In genomic region chr12:111425789-111426460, GRCm38 (mm10) we compare ENCODE assay signal across 8 mouse cellular contexts. TPM values are rescaled to one million over a fixed set of nuclear protein-coding genes. Genes with fewer than 3 reads are reported as not detected.
A peak's percentile ranks its signal among the peaks of the same experiment; 100 is the strongest.
DNase-seq lines count a peak whose midpoint lies in the region; ATAC-seq lines count a peak whose summit lies in the region.

No protein-coding gene starts in this region.

- 16% methylated on average over 29 of the region's 29 CpGs for whole genome bisulfite sequencing in embryonic facial prominence, embryonic 13.5 days
- 18% methylated on average over 29 of the region's 29 CpGs for WGBS in heart, embryonic 10.5 days
- WGBS in kidney, embryonic 16.5 days = 20% methylated on average over 29 of the region's 29 CpGs

- no peaks in the 10 kb centered on the region for H3K36me3 ChIP-seq in embryonic facial prominence, embryonic 13.5 days
- H3K36me3 ChIP-seq in heart, embryonic 10.5 days = no peaks in the 10 kb centered on the region
- H3K36me3 ChIP-seq in kidney, embryonic 16.5 days (ENCODE audit: insufficient read depth, low read length) = no peaks in the 10 kb centered on the region

- peak overlapping the region; percentile 16 for H3K4me2 ChIP-seq in embryonic facial prominence, embryonic 13.5 days
- peak overlapping the region; percentile 18; the same call in 1 of the 2 replicates for H3K4me2 ChIP-seq in kidney, embryonic 16.5 days (replicated peaks; ENCODE audit: low read depth, low read length)

- DNase-seq in 3134 (ENCODE audit: extremely low read depth, insufficient read length, low spot score) = peak; percentile 81
- peak; percentile 94 for DNase-seq in adrenal gland, postnatal 36 days
- peak; percentile 93 for DNase-seq in heart, embryonic 10.5 days (ENCODE audit: low spot score)
- DNase-seq in liver = peak; percentile 93
- DNase-seq in spleen, postnatal 36 days (ENCODE audit: low spot score in 2 of 2) = peak; percentile 69 to 78

- no peak; the same call in 1 of the 2 replicates for ATAC-seq in embryonic facial prominence, embryonic 13.5 days (ENCODE audit: insufficient number of reproducible peaks, insufficient read depth, low FRiP score, low TSS enrichment, low read depth)
- peak; percentile 28 for ATAC-seq in kidney, embryonic 16.5 days (ENCODE audit: low FRiP score, low TSS enrichment)
- peak; percentile 64 for ATAC-seq in monocyte, adult 5-6 weeks (replicated peaks; ENCODE audit: insufficient number of reproducible peaks, low FRiP score, low TSS enrichment, poor library complexity, severe bottlenecking)

- no peak overlapping the region for H3K9ac ChIP-seq in embryonic facial prominence, embryonic 13.5 days
- no peak overlapping the region for H3K9ac ChIP-seq in kidney, embryonic 16.5 days (replicated peaks; ENCODE audit: low read length)

- no peak overlapping the region for H3K4me3 ChIP-seq in embryonic facial prominence, embryonic 13.5 days
- peak overlapping the region; percentile 24; the same call in 1 of the 2 replicates for H3K4me3 ChIP-seq in heart, embryonic 10.5 days
- H3K4me3 ChIP-seq in kidney, embryonic 16.5 days (ENCODE audit: low read length) = no peak overlapping the region

- no peak overlapping the region for H3K27ac ChIP-seq in embryonic facial prominence, embryonic 13.5 days
- H3K27ac ChIP-seq in heart, embryonic 10.5 days = no peak overlapping the region
- H3K27ac ChIP-seq in kidney, embryonic 16.5 days (ENCODE audit: low read length) = no peak overlapping the region

- H3K27me3 ChIP-seq in embryonic facial prominence, embryonic 13.5 days = peaks cover 94% of the 10 kb centered on the region
- peaks cover 97% of the 10 kb centered on the region for H3K27me3 ChIP-seq in heart, embryonic 10.5 days (ENCODE audit: insufficient read depth, poor library complexity, severe bottlenecking)
- H3K27me3 ChIP-seq in kidney, embryonic 16.5 days (ENCODE audit: insufficient read depth, low read length) = peaks cover 49% of the 10 kb centered on the region

- H3K4me1 ChIP-seq in embryonic facial prominence, embryonic 13.5 days = peaks cover 78% of the 10 kb centered on the region
- peaks cover 71% of the 10 kb centered on the region for H3K4me1 ChIP-seq in heart, embryonic 10.5 days
- peaks cover 66% of the 10 kb centered on the region for H3K4me1 ChIP-seq in kidney, embryonic 16.5 days (ENCODE audit: insufficient read depth, low read length)

- no peaks in the 10 kb centered on the region for H3K9me3 ChIP-seq in embryonic facial prominence, embryonic 13.5 days
- H3K9me3 ChIP-seq in heart, embryonic 10.5 days = no peaks in the 10 kb centered on the region
- H3K9me3 ChIP-seq in kidney, embryonic 16.5 days (ENCODE audit: low read length) = no peaks in the 10 kb centered on the region

RNA-seq across cellular contexts. Expression of gene Exoc3l4, which starts 9.1 kb away (rescaled TPM):
- 1 to 10 TPM; 4.8 to 6.7 TPM for total RNA-seq in adrenal gland, postnatal 36 days (2021)
- 10.2 and 12.7 TPM in 2 replicates for polyA plus RNA-seq in embryonic facial prominence, embryonic 13.5 days (2015; fragmentation: Nextera tagmentation; extraction: Ambion mirVana)
- 14.5 and 14.6 TPM in 2 replicates for polyA plus RNA-seq in heart, embryonic 10.5 days (2016; fragmentation: Nextera tagmentation; extraction: Ambion mirVana)
- 19.4 and 19.9 TPM in 2 replicates for polyA plus RNA-seq in kidney, embryonic 16.5 days (2015; fragmentation: Nextera tagmentation; extraction: Ambion mirVana)
- total RNA-seq in monocyte, adult 5-6 weeks (2017) = 1.1 TPM in 1 of 3 replicates, not detected in the others

RNA-seq across cellular contexts. Expression of gene Tnfaip2, which starts 16.3 kb away (rescaled TPM):
- 10 to 100 TPM; 13.9 to 14.3 TPM for total RNA-seq in adrenal gland, postnatal 36 days (2021)
- 8.1 and 10.6 TPM in 2 replicates for polyA plus RNA-seq in embryonic facial prominence, embryonic 13.5 days (2015; fragmentation: Nextera tagmentation; extraction: Ambion mirVana)
- 12.1 and 12.8 TPM in 2 replicates for polyA plus RNA-seq in heart, embryonic 10.5 days (2016; fragmentation: Nextera tagmentation; extraction: Ambion mirVana)
- polyA plus RNA-seq in kidney, embryonic 16.5 days (2015; fragmentation: Nextera tagmentation; extraction: Ambion mirVana) = 21.7 and 24.3 TPM in 2 replicates
- total RNA-seq in monocyte, adult 5-6 weeks (2017) = 25.9 to 40.4 TPM (median 27.4 TPM) in 3 replicates

RNA-seq across cellular contexts. Expression of gene Lbhd2, which starts 19.3 kb away (rescaled TPM):
- total RNA-seq in adrenal gland, postnatal 36 days (2021) = under 1 TPM in 1 of 2 experiments, not detected in 1; 0.59 TPM
- 2.0 and 3.4 TPM in 2 replicates for polyA plus RNA-seq in embryonic facial prominence, embryonic 13.5 days (2015; fragmentation: Nextera tagmentation; extraction: Ambion mirVana)
- polyA plus RNA-seq in heart, embryonic 10.5 days (2016; fragmentation: Nextera tagmentation; extraction: Ambion mirVana) = 0.21 and 0.30 TPM in 2 replicates
- polyA plus RNA-seq in kidney, embryonic 16.5 days (2015; fragmentation: Nextera tagmentation; extraction: Ambion mirVana) = 4.6 and 5.5 TPM in 2 replicates
- not detected in 3 replicates for total RNA-seq in monocyte, adult 5-6 weeks (2017)

RNA-seq across cellular contexts. Expression of gene Cdc42bpb, which starts 48.4 kb away (rescaled TPM):
- 100 to 1,000 TPM; 112 to 153 TPM for total RNA-seq in adrenal gland, postnatal 36 days (2021)
- 33.7 and 34.6 TPM in 2 replicates for polyA plus RNA-seq in embryonic facial prominence, embryonic 13.5 days (2015; fragmentation: Nextera tagmentation; extraction: Ambion mirVana)
- 27.8 and 33.1 TPM in 2 replicates for polyA plus RNA-seq in heart, embryonic 10.5 days (2016; fragmentation: Nextera tagmentation; extraction: Ambion mirVana)
- polyA plus RNA-seq in kidney, embryonic 16.5 days (2015; fragmentation: Nextera tagmentation; extraction: Ambion mirVana) = 40.6 and 45.2 TPM in 2 replicates
- total RNA-seq in monocyte, adult 5-6 weeks (2017) = 37.5 to 41.2 TPM (median 40.7 TPM) in 3 replicates

RNA-seq across cellular contexts. Expression of gene Gm266, which starts 59.7 kb away (rescaled TPM):
- under 1 TPM in 1 of 2 experiments, not detected in 1; 0.53 TPM for total RNA-seq in adrenal gland, postnatal 36 days (2021)
- 9.5 and 12.1 TPM in 2 replicates for polyA plus RNA-seq in embryonic facial prominence, embryonic 13.5 days (2015; fragmentation: Nextera tagmentation; extraction: Ambion mirVana)
- polyA plus RNA-seq in heart, embryonic 10.5 days (2016; fragmentation: Nextera tagmentation; extraction: Ambion mirVana) = 4.6 and 15.2 TPM in 2 replicates
- polyA plus RNA-seq in kidney, embryonic 16.5 days (2015; fragmentation: Nextera tagmentation; extraction: Ambion mirVana) = 78.6 and 84.8 TPM in 2 replicates
- not detected in 3 replicates for total RNA-seq in monocyte, adult 5-6 weeks (2017)
